Mouse (Mus musculus) CD8-positive naive resting alpha-beta T cell, adult 57 days (primary cell): Measurements from ENCODE around the gene Adamts2. TPM values are rescaled to one million over a fixed set of nuclear protein-coding genes. Genes with fewer than 3 reads are reported as not detected.

Experiments
- total RNA-seq: library from RNA; stranded (reverse); gene quantifications from one replicate; pipeline ENCODE4 v1.2.4, GENCODE M21; 2023

Gene Adamts2
- not detected for total RNA-seq

DNA sequence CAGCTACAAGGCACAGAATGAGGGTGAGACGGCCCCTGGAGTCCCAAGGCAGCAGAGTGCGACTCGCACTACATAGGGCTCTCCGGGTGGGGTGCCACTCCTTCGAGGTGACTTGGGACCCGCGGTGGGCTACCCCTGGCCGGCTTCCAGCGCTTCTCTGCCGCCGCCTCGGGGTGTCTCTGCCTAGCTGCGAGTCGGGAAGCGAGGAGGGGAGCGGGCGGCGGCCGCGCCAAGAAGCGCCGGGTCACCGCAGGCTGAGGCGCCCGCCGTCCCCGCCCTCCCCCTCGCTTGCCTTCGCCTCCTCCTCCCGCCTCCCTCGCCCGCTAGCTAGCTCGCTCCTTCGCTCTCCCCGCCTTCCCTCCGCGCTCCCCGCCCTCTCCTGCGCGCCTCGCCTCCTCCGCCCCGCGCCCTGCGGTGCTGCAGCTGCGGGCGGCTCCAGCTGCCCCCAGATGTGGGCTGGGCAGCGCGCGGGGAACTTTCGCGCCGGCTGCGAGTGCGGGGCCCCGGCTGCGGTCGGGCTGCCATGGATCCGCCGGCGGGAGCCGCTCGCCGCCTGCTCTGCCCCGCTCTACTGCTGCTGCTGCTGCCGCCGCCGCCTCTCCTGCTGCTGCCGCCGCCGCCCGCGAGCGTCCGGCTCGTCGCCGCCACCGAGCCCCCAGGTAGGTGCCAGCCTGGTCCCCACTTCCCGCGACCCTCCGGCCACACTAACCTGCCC is at the start of gene Adamts2:
Gene Adamts2, plus strand, starts transcription at position 444 of the 715 bp plus-strand sequence.

GRCm38 (mm10) chr11:50827010-50827953 is 225.4 kb downstream of the Adamts2 start, which contains the start of gene Zfp354c:
Gene Zfp354c, minus strand, starts transcription at chr11:50827724.

GRCm38 (mm10) chr11:50841023-50841735 is 239.3 kb downstream of the Adamts2 start, which contains the start of gene Zfp879:
Gene Zfp879, minus strand, starts transcription at chr11:50841552.

GRCm38 (mm10) chr11:50850177-50850735 is 248.4 kb downstream of the Adamts2 start, which contains the start of gene Grm6:
Gene Grm6, plus strand, starts transcription at chr11:50850685.

Other genes with a start within 250 kb of the Adamts2 start
- not detected for gene Cby3, start 247.6 kb upstream of the Adamts2 start, total RNA-seq
- gene Hnrnph1, start 225.1 kb upstream of the Adamts2 start, total RNA-seq, result 912 TPM
- 20.8 TPM for gene Rufy1, start 171.0 kb upstream of the Adamts2 start, total RNA-seq
- 17.9 TPM for gene Zfp354c, start 225.6 kb downstream of the Adamts2 start, total RNA-seq
- gene Zfp879, start 239.5 kb downstream of the Adamts2 start, total RNA-seq, result 0.21 TPM
- gene Grm6, start 248.6 kb downstream of the Adamts2 start, total RNA-seq, result 17.9 TPM